Mouse (Mus musculus) embryonic facial prominence, embryonic 15.5 days (tissue): Measurements from ENCODE around the gene Gys1. TPM values are rescaled to one million over a fixed set of nuclear protein-coding genes. Genes with fewer than 3 reads are reported as not detected.
A peak's percentile ranks its signal among the peaks of the same experiment; 100 is the strongest.

Experiments used
- ATAC-seq: fragments of 200-750 bp; cut with Nextera tagmentation; 2 replicates; pipeline ENCODE4 v1.8.0; 2017; ENCODE audit warnings: low read depth, moderate TSS enrichment; ENCODE audit not compliant: insufficient number of reproducible peaks, low FRiP score, low TSS enrichment
- H3K27ac ChIP-seq: fragments of 300-500 bp; sonication (generic); replicated peaks from 2 replicates; pipeline ENCODE4 v1.5.1; 2015; ENCODE audit warnings: mild to moderate bottlenecking, inconsistent platforms
- H3K27me3 ChIP-seq: fragments of 300-500 bp; sonication (generic); 2 replicates; pipeline ENCODE4 v1.6.1; 2015; ENCODE audit warnings: inconsistent platforms
- H3K36me3 ChIP-seq: fragments of 300-500 bp; sonication (generic); 2 replicates; pipeline ENCODE4 v1.6.1; 2015; ENCODE audit warnings: mild to moderate bottlenecking, inconsistent platforms
- H3K4me1 ChIP-seq: fragments of 300-500 bp; sonication (generic); 2 replicates; pipeline ENCODE4 v1.6.1; 2015; ENCODE audit warnings: inconsistent platforms
- H3K4me2 ChIP-seq: fragments of 300-500 bp; sonication (generic); replicated peaks from 2 replicates; pipeline ENCODE4 v1.6.1; 2015; ENCODE audit warnings: mild to moderate bottlenecking, inconsistent platforms
- H3K4me3 ChIP-seq: fragments of 300-500 bp; sonication (generic); replicated peaks from 2 replicates; pipeline ENCODE4 v1.5.1; 2015; ENCODE audit warnings: mild to moderate bottlenecking, inconsistent platforms
- H3K9ac ChIP-seq: fragments of 300-500 bp; sonication (generic); 2 replicates; pipeline ENCODE4 v1.6.1; 2015; ENCODE audit warnings: inconsistent platforms
- H3K9me3 ChIP-seq: fragments of 300-500 bp; sonication (generic); replicated peaks from 2 replicates; pipeline ENCODE4 v1.6.1; 2016; ENCODE audit warnings: inconsistent platforms
- WGBS: fragments of 180-500 bp; shearing (Covaris S2); methylation state at CpG from one replicate; pipeline ENCODE4 v1.1.7; 2015; 5-methylcytosine and 5-hydroxymethylcytosine counted together
- polyA plus RNA-seq: library from polyadenylated mRNA; unstranded; fragments of >200 nt; fragmentation: Nextera tagmentation; extraction: Ambion mirVana; gene quantifications from 2 replicates; pipeline ENCODE4 v1.2.1, GENCODE M21; 2015

Gys1 gene
- polyA plus RNA-seq, 1 experiment from 2014 or later, result 40.6 TPM

- H3K4me1 ChIP-seq, result peaks cover 18% of the 10 kb centered on the region
- no peaks in the 10 kb centered on the region for H3K9me3 ChIP-seq
- H3K9ac ChIP-seq, result no peak overlapping the region
- no peaks in the 10 kb centered on the region for H3K36me3 ChIP-seq
- no peak for ATAC-seq
- H3K4me3 ChIP-seq, result no peak overlapping the region
- 69% methylated on average over 7 of the region's 7 CpGs for WGBS
- no peaks in the 10 kb centered on the region for H3K27me3 ChIP-seq
- no peak overlapping the region for H3K4me2 ChIP-seq
- H3K27ac ChIP-seq, result no peak overlapping the region
These were observed 51.5 kb downstream of the Gys1 start for GRCm38 (mm10) chr7:45486158-45486557.

GRCm38 (mm10) chr7:45486761-45487415 is 52.2 kb downstream of the Gys1 start, which contains the start of gene Gm45808:
Gene Gm45808 (minus strand): TSS chr7:45486811.
- 72% methylated on average over 12 of the region's 12 CpGs for WGBS
- H3K4me2 ChIP-seq, result peak within 1 kb of the TSS; percentile 67; the same call in 1 of the 2 replicates

GRCm38 (mm10) chr7:45487861-45488292 is 53.2 kb downstream of the Gys1 start:
- ATAC-seq, result 0 out of 2 replicates have a peak, but pooled peaks have one; percentile 22
- WGBS, result 46% methylated on average over 11 of the region's 11 CpGs
- peak overlapping the region; percentile 48 for H3K4me3 ChIP-seq
- peaks cover 20% of the 10 kb centered on the region for H3K4me1 ChIP-seq
- H3K36me3 ChIP-seq, result peaks cover 8% of the 10 kb centered on the region
- H3K9me3 ChIP-seq, result no peaks in the 10 kb centered on the region
- H3K4me2 ChIP-seq, result peak overlapping the region; percentile 67
- peak overlapping the region; percentile 83 for H3K27ac ChIP-seq
- peak overlapping the region; percentile 35; the same call in 1 of the 2 replicates for H3K9ac ChIP-seq
- no peaks in the 10 kb centered on the region for H3K27me3 ChIP-seq

More at GRCm38 (mm10) chr7:45486761-45487415, 52.2 kb downstream of the Gys1 start, which contains the start of gene Gm45808:
- Histone ChIP-seq H3K9ac (no peak within 1 kb of the TSS), H3K9me3 (no peaks in the 10 kb centered on the region), H3K4me1 (peaks cover 20% of the 10 kb centered on the region), H3K27me3 (no peaks in the 10 kb centered on the region), H3K36me3 (no peaks in the 10 kb centered on the region), H3K27ac (peak within 1 kb of the TSS; percentile 83), H3K4me3 (no peak within 1 kb of the TSS; the same call in 1 of the 2 replicates)
- no peak for ATAC-seq

GRCm38 (mm10) chr7:45488293-45489204 is 53.9 kb downstream of the Gys1 start, which contains the start of gene Dhdh:
Gene Dhdh (minus strand): TSS chr7:45488805.
- Histone ChIP-seq H3K4me3 (peak within 1 kb of the TSS; percentile 48), H3K4me1 (peaks cover 20% of the 10 kb centered on the region), H3K27me3 (no peaks in the 10 kb centered on the region), H3K9ac (peak within 1 kb of the TSS; percentile 35), H3K9me3 (no peaks in the 10 kb centered on the region), H3K27ac (peak within 1 kb of the TSS; percentile 83), H3K4me2 (peak within 1 kb of the TSS; percentile 67), H3K36me3 (peaks cover 15% of the 10 kb centered on the region)
- ATAC-seq, result peak; percentile 67; the same call in 1 of the 2 replicates
- 7% methylated on average over 38 of the region's 38 CpGs for WGBS

GRCm38 (mm10) chr7:45489578-45489977 is 54.9 kb downstream of the Gys1 start:
- peaks cover 20% of the 10 kb centered on the region for H3K4me1 ChIP-seq
- H3K36me3 ChIP-seq, result peaks cover 25% of the 10 kb centered on the region
- H3K4me2 ChIP-seq, result no peak overlapping the region
- H3K27me3 ChIP-seq, result no peaks in the 10 kb centered on the region
- no peak for ATAC-seq
- no peaks in the 10 kb centered on the region for H3K9me3 ChIP-seq
- H3K4me3 ChIP-seq, result no peak overlapping the region
- no peak overlapping the region for H3K9ac ChIP-seq
- WGBS, result 76% methylated on average over 7 of the region's 7 CpGs
- H3K27ac ChIP-seq, result no peak overlapping the region

GRCm38 (mm10) chr7:45490822-45491221 is 56.2 kb downstream of the Gys1 start:
- H3K4me2 ChIP-seq, result 0 out of 2 replicates have a peak overlapping the region, but pooled peaks have one; percentile 24

GRCm38 (mm10) chr7:45491264-45491663 is 56.6 kb downstream of the Gys1 start:
- Histone ChIP-seq H3K9me3 (no peaks in the 10 kb centered on the region), H3K9ac (no peak overlapping the region), H3K4me3 (no peak overlapping the region), H3K4me1 (peaks cover 20% of the 10 kb centered on the region), H3K4me2 (0 out of 2 replicates have a peak overlapping the region, but pooled peaks have one; percentile 24), H3K36me3 (peaks cover 42% of the 10 kb centered on the region), H3K27me3 (no peaks in the 10 kb centered on the region), H3K27ac (peak overlapping the region; percentile 31; the same call in 1 of the 2 replicates)
- WGBS, result 16% methylated on average over 3 of the region's 3 CpGs
- ATAC-seq, result no peak

More at GRCm38 (mm10) chr7:45490822-45491221, 56.2 kb downstream of the Gys1 start:
- no peak overlapping the region for H3K9ac ChIP-seq
- ATAC-seq, result no peak
- H3K9me3 ChIP-seq, result no peaks in the 10 kb centered on the region
- H3K4me1 ChIP-seq, result peaks cover 20% of the 10 kb centered on the region
- no peak overlapping the region for H3K4me3 ChIP-seq
- H3K27ac ChIP-seq, result peak overlapping the region; percentile 31; the same call in 1 of the 2 replicates
- 35% methylated on average over 9 of the region's 9 CpGs for WGBS
- H3K27me3 ChIP-seq, result no peaks in the 10 kb centered on the region
- peaks cover 37% of the 10 kb centered on the region for H3K36me3 ChIP-seq

- no peak overlapping the region for H3K27ac ChIP-seq
- H3K36me3 ChIP-seq, result peaks cover 53% of the 10 kb centered on the region
- no peak for ATAC-seq
- H3K4me3 ChIP-seq, result no peak overlapping the region
- no peaks in the 10 kb centered on the region for H3K9me3 ChIP-seq
- H3K4me1 ChIP-seq, result peaks cover 18% of the 10 kb centered on the region
- no peak overlapping the region for H3K9ac ChIP-seq
- H3K27me3 ChIP-seq, result no peaks in the 10 kb centered on the region
- no peak overlapping the region for H3K4me2 ChIP-seq
- 87% methylated on average over 8 of the region's 8 CpGs for WGBS
These were observed 57.7 kb downstream of the Gys1 start for GRCm38 (mm10) chr7:45492225-45492844.

GRCm38 (mm10) chr7:45492951-45493350 is 58.3 kb downstream of the Gys1 start:
- WGBS, result 89% methylated on average over 5 of the region's 5 CpGs
- Histone ChIP-seq H3K4me2 (no peak overlapping the region), H3K4me1 (peaks cover 17% of the 10 kb centered on the region), H3K9ac (no peak overlapping the region), H3K36me3 (peaks cover 59% of the 10 kb centered on the region), H3K27ac (no peak overlapping the region), H3K4me3 (no peak overlapping the region), H3K27me3 (no peaks in the 10 kb centered on the region), H3K9me3 (no peaks in the 10 kb centered on the region)
- ATAC-seq, result no peak

- Histone ChIP-seq H3K4me3 (no peak overlapping the region), H3K27me3 (no peaks in the 10 kb centered on the region), H3K27ac (no peak overlapping the region), H3K9ac (no peak overlapping the region), H3K4me2 (no peak overlapping the region), H3K36me3 (peaks cover 75% of the 10 kb centered on the region), H3K9me3 (no peaks in the 10 kb centered on the region), H3K4me1 (peaks cover 8% of the 10 kb centered on the region)
- no peak for ATAC-seq
- 85% methylated on average over 9 of the region's 9 CpGs for WGBS
These were observed 59.9 kb downstream of the Gys1 start for GRCm38 (mm10) chr7:45494548-45494947.
